Mouse (Mus musculus) thymus, postnatal 36 days (tissue): ENCODE results near the gene Prtn3.

ENCODE experiments used
- DNase-seq, 2 experiments: peaks; one replicate each; pipeline ENCODE4 v3.0.0; 2022; ENCODE audit warnings: mixed read lengths in 2 of 2

The Prtn3 gene

DNA sequence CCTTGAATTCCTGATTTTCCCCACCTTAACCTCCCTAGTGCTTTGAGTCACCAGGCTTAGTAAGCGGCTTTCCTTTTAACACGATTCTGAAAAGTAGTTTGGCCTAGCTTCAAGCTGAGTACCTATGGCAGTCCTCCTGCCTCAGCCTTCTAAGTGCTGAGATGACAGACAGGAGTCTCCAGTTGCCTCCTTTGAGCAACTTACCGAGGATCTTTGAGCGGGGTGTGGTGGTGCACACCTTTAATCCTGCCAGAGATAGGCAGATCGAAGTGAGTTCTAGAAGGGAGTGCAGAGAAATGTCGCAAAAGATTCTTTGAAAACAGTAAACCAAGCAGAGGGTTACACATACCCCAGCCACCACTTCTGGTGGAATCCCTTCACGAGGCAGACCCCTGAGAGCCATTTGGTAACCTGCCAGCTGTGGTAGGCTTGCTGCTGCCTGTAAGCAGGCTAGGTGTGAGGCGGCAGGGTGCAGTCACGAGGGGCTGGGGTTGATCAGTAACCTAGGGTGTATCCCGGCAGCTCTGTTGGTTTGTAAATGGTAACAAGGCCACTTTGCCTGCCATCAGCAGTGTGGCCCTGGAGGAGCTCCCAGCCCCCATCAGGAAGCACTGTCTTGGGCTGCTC is 18.6 kb upstream of the Prtn3 start:
- DNase-seq = peak in 1 of 2 experiments; percentile 49

DNA sequence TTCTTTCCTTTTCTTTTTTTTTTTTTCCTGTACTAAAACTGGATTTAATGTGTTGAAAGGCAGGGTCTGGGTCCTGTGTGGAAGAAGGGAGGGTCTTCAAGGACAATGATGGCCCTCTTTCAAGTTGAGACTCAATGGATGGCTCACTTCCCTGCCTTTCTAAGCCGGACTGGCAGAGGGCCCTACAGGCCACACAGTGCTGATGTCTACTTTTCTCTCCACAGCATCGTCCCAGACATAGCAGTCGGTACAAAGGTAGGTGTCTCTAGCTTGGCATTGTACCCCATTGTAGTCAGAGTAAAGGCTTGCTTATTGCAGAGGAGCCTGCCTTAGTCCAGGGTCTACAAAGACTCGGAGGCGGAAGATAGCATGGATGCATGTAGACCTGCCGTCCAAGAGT is 18.0 kb upstream of the Prtn3 start:
- no peak for DNase-seq

DNA sequence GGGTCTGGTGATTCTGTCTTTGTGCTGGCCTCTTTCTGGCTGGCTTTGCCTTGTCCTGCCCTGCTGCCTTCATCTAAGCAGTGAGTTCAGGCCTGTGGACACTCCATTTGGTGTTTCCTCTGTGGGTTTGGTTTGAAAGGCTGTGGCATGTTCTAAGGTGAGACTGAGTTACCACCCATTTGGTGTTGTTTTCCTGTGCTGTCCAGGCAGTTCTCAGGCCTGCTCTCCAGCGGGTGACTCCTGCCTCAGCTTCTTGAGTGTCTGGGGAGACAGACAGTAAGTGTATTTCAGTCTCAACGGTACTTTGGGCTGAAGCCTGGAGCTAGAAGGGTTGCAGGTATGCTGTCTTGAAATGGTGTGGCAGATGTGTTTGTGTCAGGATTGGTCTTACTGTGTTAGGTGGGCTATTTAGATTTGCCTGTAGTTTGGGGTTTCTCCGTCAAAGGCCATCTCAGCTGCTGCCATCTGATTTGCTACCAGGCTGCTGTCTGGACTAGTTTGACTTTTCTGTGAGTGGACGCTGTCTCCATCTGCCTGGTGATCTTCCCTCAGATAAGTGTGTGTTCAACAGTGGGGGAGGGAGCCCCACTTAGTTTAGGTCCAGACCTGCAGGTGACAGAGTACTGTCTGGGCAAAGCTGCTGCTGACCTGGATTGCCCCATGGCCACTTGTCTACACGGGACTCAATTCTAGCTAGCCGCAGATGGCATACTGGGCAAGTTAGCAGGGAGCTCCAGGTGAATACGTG is 17.4 kb upstream of the Prtn3 start:
- no peak for DNase-seq

DNA sequence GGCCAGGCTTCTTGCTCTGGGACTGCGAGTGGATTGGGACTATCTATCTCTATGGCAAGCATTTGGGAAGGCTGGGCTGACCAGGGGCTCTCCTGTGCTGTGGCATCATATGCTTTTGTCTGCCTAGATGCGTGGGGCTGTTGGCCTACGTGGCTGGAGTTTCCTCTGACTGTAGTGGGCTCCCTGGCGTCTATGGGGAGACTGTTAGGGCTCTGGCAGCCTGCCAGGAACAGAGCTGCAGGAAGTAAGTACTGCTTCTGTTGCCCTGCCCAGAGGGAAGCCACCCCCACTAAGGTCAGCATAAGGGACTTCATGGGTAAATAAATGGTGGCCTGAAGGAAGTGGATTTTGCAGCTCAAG is 16.8 kb upstream of the Prtn3 start:
- DNase-seq = peak in 1 of 2 experiments; percentile 67

DNA sequence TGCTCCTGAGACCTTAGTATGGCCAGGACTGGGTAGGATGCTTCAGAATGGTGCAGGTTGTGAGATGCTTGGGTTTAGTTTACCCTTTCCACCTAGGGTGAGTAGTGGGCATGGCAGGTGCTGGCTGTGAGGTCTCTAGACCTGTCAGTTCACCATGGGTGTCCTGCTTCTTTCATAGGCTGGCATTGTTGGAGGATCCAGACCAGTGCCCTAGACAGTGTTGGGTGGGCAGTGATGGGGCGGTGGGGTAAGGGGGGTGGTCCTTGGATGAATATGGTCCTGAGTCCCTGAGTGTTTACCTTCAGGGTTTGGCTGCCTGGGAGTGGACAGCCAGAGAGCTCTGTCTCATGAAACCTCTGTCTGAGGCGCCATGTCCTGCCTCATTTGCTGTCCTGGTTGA is 16.4 kb upstream of the Prtn3 start:
- no peak for DNase-seq

DNA sequence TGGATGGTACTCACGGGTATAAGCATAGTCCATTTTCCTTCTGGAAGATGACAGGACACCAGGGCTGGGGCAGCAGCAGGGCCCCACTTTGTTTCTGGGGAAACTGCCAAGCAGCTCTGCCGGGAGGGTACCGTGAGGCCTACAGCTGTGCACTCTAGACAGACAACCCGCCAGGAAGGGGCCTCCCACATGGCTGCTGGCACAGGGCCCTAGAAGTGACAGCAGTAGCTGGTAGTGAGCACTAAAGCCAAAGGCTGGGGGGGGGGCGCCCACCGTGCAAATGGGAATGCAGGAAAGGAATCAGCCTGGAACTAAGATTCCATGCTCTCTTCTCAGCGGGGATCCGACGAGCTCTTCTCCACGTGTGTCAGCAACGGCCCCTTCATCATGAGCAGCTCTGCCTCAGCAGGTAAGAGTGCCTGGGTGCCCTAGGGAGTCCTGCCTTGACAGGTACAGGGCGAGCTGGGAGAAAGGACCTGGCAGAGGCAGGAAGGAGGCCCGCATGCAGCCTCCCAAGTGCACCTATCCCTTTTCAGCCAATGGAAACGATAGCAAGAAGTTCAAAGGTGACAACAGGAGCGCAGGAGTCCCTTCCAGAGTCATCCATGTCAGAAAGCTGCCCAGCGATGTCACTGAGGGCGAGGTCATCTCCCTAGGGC is 15.7 kb upstream of the Prtn3 start:
- DNase-seq = peak in 1 of 2 experiments; percentile 44

DNA sequence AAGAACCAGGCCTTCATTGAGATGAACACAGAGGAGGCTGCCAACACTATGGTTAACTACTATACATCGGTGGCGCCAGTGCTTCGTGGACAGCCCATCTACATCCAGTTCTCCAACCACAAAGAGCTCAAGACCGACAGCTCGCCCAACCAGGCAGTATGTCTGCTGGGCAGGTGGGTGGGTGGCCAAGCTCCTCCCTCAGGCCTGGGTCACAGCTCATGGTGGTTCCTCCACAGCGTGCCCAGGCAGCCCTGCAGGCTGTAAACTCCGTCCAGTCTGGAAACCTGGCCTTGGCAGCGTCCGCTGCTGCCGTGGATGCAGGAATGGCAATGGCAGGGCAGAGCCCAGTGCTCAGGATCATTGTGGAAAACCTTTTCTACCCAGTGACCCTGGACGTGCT is 15.2 kb upstream of the Prtn3 start:
- no peak for DNase-seq

DNA sequence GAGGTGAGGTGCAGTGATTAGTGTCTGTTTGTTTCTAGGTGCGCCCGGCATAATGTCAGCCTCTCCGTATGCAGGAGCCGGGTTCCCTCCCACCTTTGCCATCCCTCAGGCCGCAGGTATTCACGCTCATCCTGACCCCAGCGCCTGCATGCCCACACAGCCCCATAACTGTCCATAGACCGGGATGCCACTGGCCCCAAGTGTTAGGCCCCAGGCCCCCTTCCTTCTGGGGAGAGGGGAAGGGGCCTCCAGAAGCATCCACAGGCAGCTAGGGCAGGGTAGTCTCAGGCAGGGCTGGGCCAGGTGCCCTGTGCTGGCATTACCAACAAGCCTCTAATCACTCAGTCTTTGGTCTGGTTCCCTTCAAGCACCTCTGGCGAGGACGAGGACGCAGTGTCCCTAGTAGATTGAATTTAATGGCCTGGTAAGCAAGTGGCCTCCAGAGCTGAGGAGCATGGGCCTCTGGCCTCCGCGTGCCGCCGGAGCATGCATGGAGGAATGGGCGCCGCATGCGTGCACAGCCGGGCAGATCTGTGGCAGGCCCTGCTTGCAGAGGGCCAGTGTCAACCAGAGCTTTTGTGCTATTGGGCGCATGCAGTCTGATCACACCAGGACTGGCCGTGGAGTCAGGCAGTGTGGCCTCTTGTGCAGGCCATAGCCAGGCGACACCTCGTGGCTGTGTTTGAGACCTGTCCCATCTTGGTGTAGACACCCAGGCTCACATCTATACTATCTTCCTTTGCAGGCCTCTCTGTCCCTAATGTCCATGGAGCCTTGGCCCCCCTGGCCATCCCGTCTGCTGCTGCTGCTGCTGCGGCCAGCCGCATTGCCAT is 14.0 kb upstream of the Prtn3 start:
- DNase-seq = no peak

DNA sequence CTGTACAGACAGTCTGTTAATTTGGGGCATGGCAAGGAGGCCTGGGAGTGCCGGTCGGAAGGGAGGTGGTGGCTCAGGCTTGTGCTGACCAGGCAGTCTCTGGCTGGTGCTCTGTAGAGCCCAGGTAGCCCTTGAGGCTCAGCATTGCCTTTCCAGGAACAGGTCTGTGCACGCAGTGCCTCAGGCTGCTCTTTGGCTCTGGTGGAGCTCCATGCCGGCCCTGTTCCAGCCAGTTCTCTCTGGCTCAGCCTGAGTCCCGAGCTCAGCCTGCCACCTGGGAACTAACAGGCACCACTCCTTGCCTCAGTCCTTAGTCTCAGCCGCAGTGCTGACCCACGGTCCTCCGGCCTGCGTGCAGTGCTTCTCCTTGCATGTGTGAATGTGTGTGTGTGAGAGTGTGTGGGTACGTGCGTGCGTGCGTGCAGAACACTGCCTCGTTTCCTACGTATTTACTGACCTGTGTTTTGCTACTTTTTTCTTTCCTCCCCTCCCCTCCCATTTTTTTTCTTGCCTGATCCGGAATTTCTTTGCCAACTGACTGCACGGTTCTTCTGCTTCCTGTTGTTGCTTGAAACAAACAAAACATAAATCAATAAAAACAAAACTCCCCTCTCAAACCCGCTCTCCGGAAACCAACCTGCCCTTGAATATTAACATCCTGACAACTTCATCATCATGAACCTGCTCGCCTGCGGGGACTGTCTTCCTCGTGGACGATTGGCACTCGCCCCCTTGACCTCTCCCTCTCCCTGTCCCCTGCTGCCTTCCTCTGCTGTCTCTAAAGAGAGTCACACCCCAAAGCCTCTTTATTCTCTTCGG is 12.8 kb upstream of the Prtn3 start:
- DNase-seq = no peak

DNA sequence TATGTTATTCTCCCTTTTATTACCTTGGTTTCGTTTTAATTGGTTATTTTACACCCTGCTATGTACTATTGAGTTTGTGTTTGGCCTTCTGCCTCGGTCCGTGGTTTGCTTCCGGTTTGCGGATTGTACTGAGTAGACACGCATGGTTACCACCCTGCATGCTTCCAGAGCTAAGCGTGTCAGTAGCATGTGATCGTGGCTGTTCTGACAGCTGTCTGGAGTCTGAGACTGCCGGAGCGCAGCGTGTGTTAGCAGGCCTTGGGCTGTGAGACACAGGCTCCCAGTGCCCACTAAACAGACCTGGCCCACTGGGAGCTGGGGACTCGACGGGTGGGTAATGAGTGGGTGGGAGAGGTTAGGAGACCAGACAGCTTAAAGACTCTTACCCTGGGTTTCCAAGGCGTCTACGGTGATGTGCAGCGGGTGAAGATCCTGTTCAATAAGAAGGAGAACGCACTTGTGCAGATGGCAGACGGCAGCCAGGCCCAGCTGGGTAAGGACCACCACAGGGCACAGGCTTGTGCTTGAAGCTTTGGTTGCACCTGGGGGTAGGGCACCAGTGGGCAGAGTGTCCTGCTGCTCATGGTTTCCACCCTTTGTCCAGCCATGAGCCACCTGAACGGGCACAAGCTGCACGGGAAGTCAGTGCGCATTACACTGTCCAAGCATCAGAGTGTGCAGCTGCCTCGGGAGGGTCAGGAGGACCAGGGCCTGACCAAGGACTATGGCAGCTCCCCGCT is 12.1 kb upstream of the Prtn3 start:
- DNase-seq = no peak

DNA sequence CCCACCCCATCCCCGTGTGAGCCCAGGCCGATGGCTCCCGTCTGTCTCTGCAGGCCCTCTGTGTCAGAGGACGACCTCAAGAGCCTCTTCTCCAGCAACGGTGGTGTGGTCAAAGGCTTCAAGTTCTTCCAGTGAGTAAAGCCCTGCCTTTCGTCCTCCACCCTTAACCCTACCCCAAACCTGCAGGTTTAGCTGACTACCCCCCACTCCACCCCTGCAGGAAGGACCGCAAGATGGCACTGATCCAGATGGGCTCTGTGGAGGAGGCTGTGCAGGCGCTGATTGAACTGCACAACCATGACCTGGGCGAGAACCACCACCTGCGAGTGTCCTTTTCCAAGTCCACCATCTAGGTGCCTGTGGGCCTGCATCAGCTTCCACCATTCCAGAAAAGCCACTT is 11.4 kb upstream of the Prtn3 start:
- DNase-seq = no peak

DNA sequence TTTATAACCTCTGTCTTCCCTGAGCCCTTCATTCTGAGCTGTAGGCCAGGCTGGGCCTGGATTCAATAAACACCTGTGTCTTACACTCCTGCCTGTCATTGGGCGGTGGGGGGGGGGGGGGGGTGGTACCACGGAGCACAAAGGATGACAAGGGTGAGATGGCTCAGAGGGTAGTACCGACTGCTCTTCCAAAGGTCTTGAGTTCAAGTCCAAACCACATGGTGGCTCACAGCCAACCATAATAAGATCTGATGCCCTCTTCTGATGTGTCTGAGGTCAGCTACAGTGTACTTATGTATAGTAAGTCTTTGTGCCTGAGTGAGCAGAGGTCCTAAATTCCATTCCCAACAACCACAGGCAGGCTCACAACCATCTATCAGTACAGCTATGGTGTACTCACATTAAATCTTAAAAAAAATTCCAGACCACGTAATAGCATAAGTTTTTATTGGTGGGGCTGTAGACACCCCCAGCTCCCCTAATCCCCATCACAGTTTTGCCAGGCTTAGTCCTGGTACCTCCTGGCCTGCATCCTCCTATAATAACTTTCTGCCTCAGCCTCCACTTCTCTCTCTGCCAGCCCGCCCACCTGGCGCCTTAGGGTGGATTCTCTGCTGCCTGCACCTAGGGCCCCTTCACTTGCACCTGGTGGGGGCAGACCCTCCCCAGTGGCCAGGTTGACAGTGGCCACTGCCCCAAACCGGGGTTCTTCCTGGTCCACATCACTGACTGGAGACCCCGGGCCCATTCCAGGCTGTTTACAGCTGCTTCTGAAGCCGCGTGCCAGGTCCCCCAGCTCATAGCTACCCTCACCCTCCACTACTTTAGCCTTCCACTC is 9.7 kb upstream of the Prtn3 start:
- peak in 1 of 2 experiments; percentile 30 for DNase-seq

DNA sequence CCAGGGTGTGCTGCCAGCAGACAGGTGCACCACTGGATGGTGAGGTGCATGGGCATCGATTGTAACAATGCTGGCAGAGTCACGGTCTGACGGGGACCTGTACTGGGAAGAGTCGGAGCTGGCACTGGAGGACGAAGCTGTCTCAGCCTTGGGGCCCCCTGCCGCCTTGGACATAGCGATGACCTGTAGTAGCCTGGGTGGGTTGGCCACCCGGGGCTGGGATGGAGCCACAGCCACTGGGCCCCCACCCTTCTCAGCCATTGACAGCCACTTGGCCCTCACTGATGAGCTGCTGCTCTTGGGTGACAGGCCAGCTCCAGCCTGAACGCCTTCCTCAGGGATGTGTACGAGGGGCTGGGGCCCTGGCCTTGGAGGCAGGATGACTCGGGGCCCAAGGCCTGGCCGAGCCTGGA is 9.1 kb upstream of the Prtn3 start:
- peak in 1 of 2 experiments; percentile 23 for DNase-seq

DNA sequence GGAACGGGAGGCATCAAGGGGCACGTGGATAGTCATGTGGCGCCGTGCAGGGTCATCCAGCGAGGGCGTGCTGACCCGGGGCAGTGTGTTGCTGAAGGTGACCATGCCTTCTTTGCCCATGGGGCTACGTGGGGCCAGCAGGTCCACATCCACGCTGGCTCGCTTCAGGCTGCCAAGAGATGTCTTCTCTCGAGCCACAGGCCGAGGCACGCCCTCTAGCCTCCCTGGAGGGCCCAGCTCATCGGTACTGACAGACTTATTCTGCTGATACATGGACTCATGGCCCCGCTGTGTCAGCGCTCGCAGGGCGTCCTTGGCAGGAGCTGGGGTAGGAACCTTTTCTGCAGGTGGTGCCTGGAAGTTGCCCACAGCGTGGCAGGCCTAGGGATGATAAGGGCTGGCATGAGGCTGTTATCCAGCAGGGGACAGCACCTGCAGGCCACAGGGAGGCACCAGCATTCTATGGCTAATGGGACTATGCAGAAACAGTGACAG is 8.4 kb upstream of the Prtn3 start:
- peak in 1 of 2 experiments; percentile 23 for DNase-seq

DNA sequence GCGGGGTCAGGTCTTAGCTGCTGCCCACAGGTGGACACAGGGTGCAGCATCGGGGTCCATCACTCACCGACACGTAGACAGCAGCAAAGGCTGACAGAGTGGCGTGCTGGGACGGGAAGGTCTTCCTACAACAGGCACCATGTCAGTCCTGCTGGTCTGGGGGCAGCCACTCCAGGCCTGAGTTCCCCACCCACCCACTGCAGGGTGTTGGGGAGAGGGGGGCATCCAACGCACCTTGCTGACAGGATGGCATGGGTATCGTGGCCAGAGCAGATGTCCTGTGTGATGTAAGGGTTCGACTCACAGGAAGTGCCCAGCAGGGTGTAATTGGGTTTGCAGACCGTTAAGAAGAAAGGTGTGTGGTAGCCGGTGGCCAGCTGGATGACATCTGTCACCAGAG is 7.7 kb upstream of the Prtn3 start:
- DNase-seq = no peak

DNA sequence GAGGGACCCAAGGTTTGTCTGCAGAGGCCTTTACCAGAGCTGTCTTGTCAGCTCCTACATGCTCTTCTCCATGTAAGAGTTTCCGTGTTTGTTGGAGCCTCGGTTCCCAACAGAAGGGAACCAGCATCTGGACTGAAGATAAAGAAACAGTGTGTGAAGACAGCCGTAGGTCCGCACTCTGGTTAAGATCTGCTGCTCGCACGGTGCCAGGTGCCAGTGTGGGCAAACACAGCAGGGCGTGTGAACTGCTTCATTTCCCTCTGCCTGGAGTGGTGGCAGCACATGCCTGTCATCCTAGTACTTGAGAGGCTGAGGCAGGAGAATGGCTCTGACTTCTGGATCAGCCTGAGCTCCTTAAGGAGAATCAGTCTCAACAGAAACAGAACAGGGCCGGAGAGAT is 2.4 kb upstream of the Prtn3 start:
- no peak for DNase-seq

DNA sequence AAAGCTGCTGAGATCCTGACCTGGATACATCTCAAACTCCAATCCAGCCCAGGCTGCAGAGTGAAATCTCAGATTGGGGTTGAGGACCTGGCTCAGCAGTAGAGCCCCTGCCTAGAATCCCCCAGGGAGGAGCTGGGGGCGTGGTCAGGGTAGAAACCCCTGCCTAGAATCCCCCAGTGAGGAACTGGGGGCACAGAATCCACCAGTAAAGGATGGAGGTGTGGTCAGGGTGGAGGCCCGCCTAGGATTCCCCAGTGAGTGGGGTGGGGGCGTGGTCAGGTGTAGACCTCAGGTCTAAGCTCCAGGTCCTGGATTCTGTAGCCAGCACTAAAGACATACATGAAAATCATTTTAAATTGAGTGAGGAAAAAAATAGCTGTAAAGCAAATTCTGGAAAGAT is 1.4 kb upstream of the Prtn3 start:
- DNase-seq = no peak

DNA sequence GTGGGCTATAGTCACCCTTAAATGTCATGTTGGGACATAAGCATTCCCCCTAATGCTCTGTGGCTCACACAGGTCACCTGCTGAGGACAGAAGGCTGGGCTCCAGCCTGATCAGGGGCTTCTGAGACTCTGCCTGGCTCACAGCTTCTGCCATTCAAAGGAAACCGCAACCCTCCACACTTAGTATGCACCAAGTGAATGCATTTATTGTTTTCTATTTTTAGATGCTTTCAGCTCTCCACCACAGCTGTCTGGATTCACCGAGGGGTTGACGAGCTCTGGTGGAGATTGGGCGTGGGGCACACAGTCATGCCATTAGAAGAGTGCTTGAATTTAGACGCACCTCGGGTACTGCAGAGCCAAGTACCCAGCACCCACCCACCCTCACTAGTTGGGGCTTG is 963 bp upstream of the Prtn3 start:
- DNase-seq = no peak

DNA sequence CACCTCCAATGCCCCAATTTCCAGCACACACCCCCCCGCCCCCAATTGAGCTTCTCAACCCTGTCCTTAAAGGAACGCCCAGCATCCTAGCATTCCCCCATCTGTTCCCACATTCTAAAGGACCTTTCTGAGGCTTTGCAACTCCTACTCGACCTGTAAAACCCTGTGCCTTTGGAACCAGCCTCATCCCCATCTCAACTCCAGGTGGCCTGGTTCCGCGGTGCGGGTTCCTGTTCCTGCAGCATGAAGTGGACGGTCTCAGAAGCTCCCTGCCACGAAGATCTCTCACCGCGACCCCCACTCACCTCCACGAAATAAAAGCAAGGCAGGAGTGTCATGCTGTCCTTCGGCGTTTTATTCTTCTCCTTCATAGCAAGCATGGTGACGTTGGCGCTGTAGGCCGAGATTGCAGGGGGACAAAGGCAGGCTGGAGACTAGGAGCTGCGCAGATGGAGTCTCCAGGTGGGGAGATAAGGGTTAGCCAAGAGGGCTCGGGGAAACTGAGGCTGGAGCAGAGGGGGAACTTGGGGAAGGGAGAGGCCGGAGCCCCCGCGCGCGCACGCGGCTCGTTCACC is 474 bp upstream of the Prtn3 start:
- no peak for DNase-seq

DNA sequence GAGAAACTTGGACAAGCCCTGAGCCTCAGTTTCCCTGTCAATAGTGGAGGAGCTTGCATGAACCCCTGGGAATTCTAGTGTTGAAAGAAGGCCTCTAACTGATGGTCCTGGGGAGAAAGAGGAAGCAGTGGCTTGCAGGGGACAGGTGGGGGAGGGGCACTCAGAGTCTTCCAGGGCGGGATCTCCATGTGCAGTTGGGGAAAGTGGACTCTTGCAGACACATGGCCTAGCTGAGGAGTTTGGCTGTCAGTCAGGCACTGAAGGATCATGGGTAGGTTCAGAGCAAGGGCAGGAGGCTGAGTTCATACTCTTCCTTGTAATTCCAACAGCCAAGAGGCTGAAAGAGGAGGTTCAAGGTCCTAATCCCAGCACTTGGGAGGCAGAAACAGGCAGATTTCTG is 2.9 kb downstream of the Prtn3 start:
- DNase-seq = no peak
